Mouse (Mus musculus): ENCODE measurements around the gene Npcd. TPM values are rescaled to one million over a fixed set of nuclear protein-coding genes. Genes with fewer than 3 reads are reported as not detected.
A peak's percentile ranks its signal among the peaks of the same experiment; 100 is the strongest.

Npcd gene
- polyA plus RNA-seq, 1 experiment, result 3.2 TPM

GRCm38 (mm10) chr15:79879319-79879718 is 45.3 kb upstream of the Npcd start:
- TF ChIP-seq USF1 (IDR thresholded peaks at IDR 0.05; ENCODE audit: low read depth) (no peak), MYOD1 (IDR thresholded peaks at IDR 0.05; ENCODE audit: control insufficient read depth in 1 of 3, insufficient read length in 2 of 3, low read depth in 2 of 3) (peak in 1 of 3 experiments; percentile 10), SRF (IDR thresholded peaks at IDR 0.05; ENCODE audit: control insufficient read depth, insufficient read length, low read depth) (peak; percentile 42)
- Histone ChIP-seq H3K79me2 (ENCODE audit: control insufficient read depth, insufficient read depth) (no peaks in the 10 kb centered on the region), H3ac (ENCODE audit: control insufficient read depth, insufficient read length) (no peak overlapping the region), H3K36me3 (ENCODE audit: control insufficient read depth, insufficient read depth) (no peaks in the 10 kb centered on the region), H3K4me2 (ENCODE audit: low read depth) (peak overlapping the region; percentile 66), H3K4me3 (no peak overlapping the region), H3K27me3 (ENCODE audit: control insufficient read depth, insufficient read depth, insufficient read length) (no peaks in the 10 kb centered on the region)

GRCm38 (mm10) chr15:79878725-79879136 is 44.7 kb upstream of the Npcd start:
- H3K4me2 ChIP-seq (ENCODE audit: low read depth), result peak overlapping the region; percentile 66
- H3K4me3 ChIP-seq, result no peak overlapping the region
- no peaks in the 10 kb centered on the region for H3K79me2 ChIP-seq (ENCODE audit: control insufficient read depth, insufficient read depth)
- TF ChIP-seq MAX (IDR thresholded peaks at IDR 0.05; ENCODE audit: low read depth), result no peak
- TF ChIP-seq USF1 (IDR thresholded peaks at IDR 0.05; ENCODE audit: low read depth), result peak; percentile 71
- H3ac ChIP-seq (ENCODE audit: control insufficient read depth, insufficient read length), result no peak overlapping the region
- H3K36me3 ChIP-seq (ENCODE audit: control insufficient read depth, insufficient read depth), result no peaks in the 10 kb centered on the region
- no peaks in the 10 kb centered on the region for H3K27me3 ChIP-seq (ENCODE audit: control insufficient read depth, insufficient read depth, insufficient read length)

- Histone ChIP-seq H3K4me2 (ENCODE audit: low read depth) (no peak overlapping the region), H3K27me3 (ENCODE audit: control insufficient read depth, insufficient read depth, insufficient read length) (no peaks in the 10 kb centered on the region), H3K36me3 (ENCODE audit: control insufficient read depth, insufficient read depth) (no peaks in the 10 kb centered on the region), H3K79me2 (ENCODE audit: control insufficient read depth, insufficient read depth) (no peaks in the 10 kb centered on the region), H3ac (ENCODE audit: control insufficient read depth, insufficient read length) (no peak overlapping the region), H3K4me3 (no peak overlapping the region)
- TF ChIP-seq SRF (IDR thresholded peaks at IDR 0.05; ENCODE audit: control insufficient read depth, insufficient read length, low read depth) (no peak), REST (IDR thresholded peaks at IDR 0.05; ENCODE audit: insufficient read depth, insufficient read length) (no peak), MYOG (IDR thresholded peaks at IDR 0.05; ENCODE audit: control insufficient read depth in 1 of 3, insufficient read depth in 1 of 3, insufficient read length in 2 of 3, low read depth in 2 of 3) (no peak), POLR2AphosphoS2 (IDR thresholded peaks at IDR 0.05; ENCODE audit: insufficient read length, low read depth) (no peak), E2F4 (IDR thresholded peaks at IDR 0.05; ENCODE audit: insufficient read depth) (no peak), POLR2A (IDR thresholded peaks at IDR 0.05; ENCODE audit: insufficient read length, low read depth) (no peak), USF1 (IDR thresholded peaks at IDR 0.05; ENCODE audit: low read depth) (no peak), MYOD1 (IDR thresholded peaks at IDR 0.05; ENCODE audit: control insufficient read depth in 1 of 3, insufficient read length in 2 of 3, low read depth in 2 of 3) (no peak), MAX (IDR thresholded peaks at IDR 0.05; ENCODE audit: low read depth) (no peak), CEBPB (IDR thresholded peaks at IDR 0.05; ENCODE audit: insufficient read depth, poor library complexity, severe bottlenecking) (no peak), TCF12 (IDR thresholded peaks at IDR 0.05; ENCODE audit: insufficient read depth, poor library complexity, severe bottlenecking) (no peak), TCF3 (IDR thresholded peaks at IDR 0.05; ENCODE audit: insufficient read length, low read depth) (no peak)
Observed at GRCm38 (mm10) chr15:79875261-79875995, 41.4 kb upstream of the Npcd start.

GRCm38 (mm10) chr15:79873995-79874394 is 40.0 kb upstream of the Npcd start:
- TF ChIP-seq MAX (IDR thresholded peaks at IDR 0.05; ENCODE audit: low read depth) (no peak), POLR2A (IDR thresholded peaks at IDR 0.05; ENCODE audit: insufficient read length, low read depth) (no peak), SRF (IDR thresholded peaks at IDR 0.05; ENCODE audit: control insufficient read depth, insufficient read length, low read depth) (no peak), E2F4 (IDR thresholded peaks at IDR 0.05; ENCODE audit: insufficient read depth) (no peak), USF1 (IDR thresholded peaks at IDR 0.05; ENCODE audit: low read depth) (no peak), MYOD1 (IDR thresholded peaks at IDR 0.05; ENCODE audit: control insufficient read depth in 1 of 3, insufficient read length in 2 of 3, low read depth in 2 of 3) (no peak), TCF12 (IDR thresholded peaks at IDR 0.05; ENCODE audit: insufficient read depth, poor library complexity, severe bottlenecking) (no peak), MYOG (IDR thresholded peaks at IDR 0.05; ENCODE audit: control insufficient read depth in 1 of 3, insufficient read depth in 1 of 3, insufficient read length in 2 of 3, low read depth in 2 of 3) (no peak), CEBPB (IDR thresholded peaks at IDR 0.05; ENCODE audit: insufficient read depth, poor library complexity, severe bottlenecking) (no peak), TCF3 (IDR thresholded peaks at IDR 0.05; ENCODE audit: insufficient read length, low read depth) (no peak), POLR2AphosphoS2 (IDR thresholded peaks at IDR 0.05; ENCODE audit: insufficient read length, low read depth) (no peak), REST (IDR thresholded peaks at IDR 0.05; ENCODE audit: insufficient read depth, insufficient read length) (no peak)
- no peaks in the 10 kb centered on the region for H3K27me3 ChIP-seq (ENCODE audit: control insufficient read depth, insufficient read depth, insufficient read length)
- H3K4me2 ChIP-seq (ENCODE audit: low read depth), result no peak overlapping the region
- no peak overlapping the region for H3ac ChIP-seq (ENCODE audit: control insufficient read depth, insufficient read length)
- H3K4me3 ChIP-seq, result no peak overlapping the region
- no peaks in the 10 kb centered on the region for H3K36me3 ChIP-seq (ENCODE audit: control insufficient read depth, insufficient read depth)
- no peaks in the 10 kb centered on the region for H3K79me2 ChIP-seq (ENCODE audit: control insufficient read depth, insufficient read depth)

GRCm38 (mm10) chr15:79873545-79873944 is 39.5 kb upstream of the Npcd start:
- no peaks in the 10 kb centered on the region for H3K79me2 ChIP-seq (ENCODE audit: control insufficient read depth, insufficient read depth)
- no peak overlapping the region for H3K4me3 ChIP-seq
- H3K36me3 ChIP-seq (ENCODE audit: control insufficient read depth, insufficient read depth), result no peaks in the 10 kb centered on the region
- no peaks in the 10 kb centered on the region for H3K27me3 ChIP-seq (ENCODE audit: control insufficient read depth, insufficient read depth, insufficient read length)
- TF ChIP-seq CEBPB (IDR thresholded peaks at IDR 0.05; ENCODE audit: insufficient read depth, poor library complexity, severe bottlenecking), result no peak
- no peak for TF ChIP-seq SRF (IDR thresholded peaks at IDR 0.05; ENCODE audit: control insufficient read depth, insufficient read length, low read depth)
- no peak for TF ChIP-seq E2F4 (IDR thresholded peaks at IDR 0.05; ENCODE audit: insufficient read depth)
- no peak for TF ChIP-seq MAX (IDR thresholded peaks at IDR 0.05; ENCODE audit: low read depth)
- TF ChIP-seq POLR2A (IDR thresholded peaks at IDR 0.05; ENCODE audit: insufficient read length, low read depth), result no peak
- no peak for TF ChIP-seq POLR2AphosphoS2 (IDR thresholded peaks at IDR 0.05; ENCODE audit: insufficient read length, low read depth)
- TF ChIP-seq MYOG (IDR thresholded peaks at IDR 0.05; ENCODE audit: control insufficient read depth in 1 of 3, insufficient read depth in 1 of 3, insufficient read length in 2 of 3, low read depth in 2 of 3), result no peak
- TF ChIP-seq MYOD1 (IDR thresholded peaks at IDR 0.05; ENCODE audit: control insufficient read depth in 1 of 3, insufficient read length in 2 of 3, low read depth in 2 of 3), result no peak
- TF ChIP-seq TCF12 (IDR thresholded peaks at IDR 0.05; ENCODE audit: insufficient read depth, poor library complexity, severe bottlenecking), result no peak
- TF ChIP-seq TCF3 (IDR thresholded peaks at IDR 0.05; ENCODE audit: insufficient read length, low read depth), result no peak
- no peak for TF ChIP-seq USF1 (IDR thresholded peaks at IDR 0.05; ENCODE audit: low read depth)
- TF ChIP-seq REST (IDR thresholded peaks at IDR 0.05; ENCODE audit: insufficient read depth, insufficient read length), result no peak
- H3K4me2 ChIP-seq (ENCODE audit: low read depth), result no peak overlapping the region
- no peak overlapping the region for H3ac ChIP-seq (ENCODE audit: control insufficient read depth, insufficient read length)

All from myocyte (in vitro differentiated cells).